Mouse (Mus musculus) ovary, adult 10 weeks (tissue): ENCODE data around the gene Myo18a. TPM values are rescaled to one million over a fixed set of nuclear protein-coding genes. Genes with fewer than 3 reads are reported as not detected.

ENCODE experiments used
- polyA plus RNA-seq: library from polyadenylated mRNA; stranded (reverse); fragments of 350-450 nt; fragmentation: Illumina TruSeq; extraction: RNeasy Lipid Tissue Mini Kit (QIAGEN cat#74804); gene quantifications from one replicate; pipeline ENCODE4 v1.2.3, GENCODE M21; 2014

Myo18a gene
- 18.5 TPM for polyA plus RNA-seq

GRCm38 (mm10) chr11:77762783-77763672 is at the start of gene Myo18a:
Gene Myo18a (plus strand): TSS chr11:77763246.

GRCm38 (mm10) chr11:77725183-77725582 is 37.9 kb upstream of the Myo18a start, which contains the start of gene Cryba1:
Gene Cryba1 (minus strand): TSS chr11:77725283.

GRCm38 (mm10) chr11:77787707-77788106 is 24.7 kb downstream of the Myo18a start, which contains the start of gene Gm10277:
Gene Gm10277 (minus strand): TSS chr11:77787747.

GRCm38 (mm10) chr11:77893787-77894718 is 131.0 kb downstream of the Myo18a start, which contains the start of gene Pipox:
Gene Pipox (minus strand): TSS chr11:77894096.

Other genes starting within 250 kb of the Myo18a start
- 0.29 TPM for gene Abhd15, start 248.1 kb upstream of the Myo18a start, polyA plus RNA-seq
- not detected for gene Trp53i13, start 247.3 kb upstream of the Myo18a start, polyA plus RNA-seq
- not detected for gene Gm10392, start 244.0 kb upstream of the Myo18a start, polyA plus RNA-seq
- gene Taok1, start 155.4 kb upstream of the Myo18a start, polyA plus RNA-seq, result 105 TPM
- gene Nufip2, start 77.1 kb upstream of the Myo18a start, polyA plus RNA-seq, result 114 TPM
- not detected for gene Cryba1, start 38.0 kb upstream of the Myo18a start, polyA plus RNA-seq
- not detected for gene Gm10277, start 24.5 kb downstream of the Myo18a start, polyA plus RNA-seq
- gene Pipox, start 130.8 kb downstream of the Myo18a start, polyA plus RNA-seq, result 3.8 TPM
- not detected for gene Sez6, start 167.6 kb downstream of the Myo18a start, polyA plus RNA-seq
- gene Phf12, start 219.5 kb downstream of the Myo18a start, polyA plus RNA-seq, result 23.6 TPM